In genomic region chr9:91364127-91364970, GRCm38 (mm10) we compare ENCODE assay signal across 8 mouse cellular contexts. TPM values are rescaled to one million over a fixed set of nuclear protein-coding genes. Genes with fewer than 3 reads are reported as not detected.
DNase-seq lines count a peak whose midpoint lies in the region; ATAC-seq and TF ChIP-seq lines count a peak whose summit lies in the region.

No protein-coding gene starts in this region.

- intact Hi-C loops in gastrocnemius, adult 2 months (cut with DNase I) = loop anchor here (2.0 kb wide), 1 partner anchor 14 kb away; no protein-coding TSS in a partner anchor
- intact Hi-C loops in gastrocnemius, postnatal 14 days (cut with DNase I; ENCODE audit: low total_unique reads) = no loop called here

- WGBS in embryonic facial prominence, embryonic 14.5 days = under 1% methylated on average over 58 of the region's 77 CpGs
- WGBS in limb, embryonic 13.5 days = under 1% methylated on average over 77 of the region's 77 CpGs
- under 1% methylated on average over 77 of the region's 77 CpGs for WGBS in neural tube, embryonic 14.5 days

- H3K9ac ChIP-seq in ES-E14 (ENCODE audit: insufficient read depth, low read depth, low read length, poor library complexity, severe bottlenecking) = no peak overlapping the region; the same call in 1 of the 2 replicates
- H3K9ac ChIP-seq in embryonic facial prominence, embryonic 14.5 days (ENCODE audit: low read depth, low read length) = peak overlapping the region; percentile 57
- peak overlapping the region; percentile 31; the same call in 1 of the 2 replicates for H3K9ac ChIP-seq in limb, embryonic 13.5 days
- peak overlapping the region; percentile 92 for H3K9ac ChIP-seq in neural tube, embryonic 14.5 days (replicated peaks; ENCODE audit: low read depth, low read length)

- peak overlapping the region; percentile 63 for H3K27ac ChIP-seq in gastrocnemius, adult 2 months
- H3K27ac ChIP-seq in ES-E14 (ENCODE audit: insufficient read depth, low read depth, low read length, poor library complexity, severe bottlenecking) = no peak overlapping the region
- H3K27ac ChIP-seq in embryonic facial prominence, embryonic 14.5 days (replicated peaks; ENCODE audit: low read depth, low read length) = peak overlapping the region; percentile 48; the same call in 1 of the 2 replicates
- H3K27ac ChIP-seq in limb, embryonic 13.5 days = no peak overlapping the region
- H3K27ac ChIP-seq in neural tube, embryonic 14.5 days (ENCODE audit: low read depth, low read length) = peak overlapping the region; percentile 97

- peaks cover 0 to 3% of the 10 kb centered on the region in 2 experiments; a peak in 1 of 4 replicates for H3K4me1 ChIP-seq in ES-E14 (ENCODE audit: control insufficient read depth in 2 of 2, insufficient read depth in 2 of 2, low read length in 2 of 2, poor library complexity in 1 of 2)
- H3K4me1 ChIP-seq in embryonic facial prominence, embryonic 14.5 days (ENCODE audit: control insufficient read depth, insufficient read depth, low read length) = no peaks in the 10 kb centered on the region
- H3K4me1 ChIP-seq in limb, embryonic 13.5 days = peaks cover 14% of the 10 kb centered on the region; the same call in 1 of the 2 replicates
- H3K4me1 ChIP-seq in neural tube, embryonic 14.5 days (ENCODE audit: control insufficient read depth, insufficient read depth, low read length) = no peaks in the 10 kb centered on the region

- no peaks in the 10 kb centered on the region for H3K9me3 ChIP-seq in ES-E14 (ENCODE audit: control insufficient read depth, insufficient read depth, low read depth, low read length)
- H3K9me3 ChIP-seq in embryonic facial prominence, embryonic 14.5 days (ENCODE audit: control insufficient read depth, low read length) = no peaks in the 10 kb centered on the region
- H3K9me3 ChIP-seq in limb, embryonic 13.5 days = no peaks in the 10 kb centered on the region
- no peaks in the 10 kb centered on the region for H3K9me3 ChIP-seq in neural tube, embryonic 14.5 days (ENCODE audit: control insufficient read depth, low read length)

- ATAC-seq in embryonic facial prominence, embryonic 14.5 days (ENCODE audit: low read depth) = peak; percentile 17; the same call in 1 of the 2 replicates
- peak; percentile 6; the same call in 1 of the 2 replicates for ATAC-seq in limb, embryonic 13.5 days (ENCODE audit: low FRiP score, low read depth)
- ATAC-seq in neural tube, embryonic 14.5 days (ENCODE audit: low read depth) = peak; percentile 18

- TF ChIP-seq CTCF in gastrocnemius, adult 2 months (IDR thresholded peaks at IDR 0.05) = no peak

- peak overlapping the region; percentile 52 for H3K4me2 ChIP-seq in embryonic facial prominence, embryonic 14.5 days (ENCODE audit: low read depth, low read length)
- H3K4me2 ChIP-seq in limb, embryonic 13.5 days (replicated peaks) = peak overlapping the region; percentile 50
- peak overlapping the region; percentile 48 for H3K4me2 ChIP-seq in neural tube, embryonic 14.5 days (ENCODE audit: low read depth, low read length)

- DNase-seq in gastrocnemius, adult 2 months = no peak
- DNase-seq in gastrocnemius, postnatal 14 days = no peak
- DNase-seq in ES-E14 (ENCODE audit: low read depth, low spot score) = no peak
- peak; percentile 12 for DNase-seq in embryonic facial prominence, embryonic 14.5 days (ENCODE audit: low spot score)
- DNase-seq in frontal cortex, postnatal 36 days (ENCODE audit: low spot score in 2 of 2) = no peak
- DNase-seq in right cerebral cortex, postnatal 25 days = no peak

- H3K36me3 ChIP-seq in ES-E14 (ENCODE audit: control insufficient read depth, insufficient read depth, low read length, poor library complexity, severe bottlenecking) = no peaks in the 10 kb centered on the region
- no peaks in the 10 kb centered on the region for H3K36me3 ChIP-seq in embryonic facial prominence, embryonic 14.5 days (ENCODE audit: control insufficient read depth, insufficient read depth, low read length)
- H3K36me3 ChIP-seq in limb, embryonic 13.5 days = no peaks in the 10 kb centered on the region
- no peaks in the 10 kb centered on the region; the same call in 1 of the 2 replicates for H3K36me3 ChIP-seq in neural tube, embryonic 14.5 days (ENCODE audit: control insufficient read depth, insufficient read depth, low read length)

- H3K27me3 ChIP-seq in embryonic facial prominence, embryonic 14.5 days (replicated peaks; ENCODE audit: control insufficient read depth, insufficient read depth, low read length) = peaks cover 94% of the 10 kb centered on the region
- H3K27me3 ChIP-seq in limb, embryonic 13.5 days = peaks cover 92% of the 10 kb centered on the region
- peaks cover under 1% of the 10 kb centered on the region; the same call in 1 of the 2 replicates for H3K27me3 ChIP-seq in neural tube, embryonic 14.5 days (ENCODE audit: control insufficient read depth, insufficient read depth, low read length)

- in situ Hi-C loops in ES-E14 (cut with MboI; ENCODE audit: low sequenced_read_pairs in 2 of 2, unreplicated experiment in 2 of 2) = loop anchor here (10.0 to 25.0 kb wide), 2 partner anchors 1452 to 1460 kb away; partner anchors contain the start of gene Rasgrf1 (in 2 of the 2)

- peak overlapping the region; percentile 66 for H3K4me3 ChIP-seq in gastrocnemius, adult 2 months
- H3K4me3 ChIP-seq in ES-E14 (ENCODE audit: insufficient read depth in 1 of 2, low read depth in 1 of 2, low read length in 2 of 2, poor library complexity in 1 of 2, severe bottlenecking in 1 of 2) = peak overlapping the region; percentile 6 to 32; a peak in 2 of 4 replicates
- peak overlapping the region; percentile 39 for H3K4me3 ChIP-seq in embryonic facial prominence, embryonic 14.5 days (ENCODE audit: low read depth, low read length)
- peak overlapping the region; percentile 34 for H3K4me3 ChIP-seq in limb, embryonic 13.5 days
- H3K4me3 ChIP-seq in neural tube, embryonic 14.5 days (ENCODE audit: low read depth, low read length) = peak overlapping the region; percentile 59

TF ChIP-seq in ES-E14, 5 proteins besides CTCF, POLR2A, EP300 and RAD21:
- no peak for TF ChIP-seq ZNF384 (IDR thresholded peaks at IDR 0.05; ENCODE audit: low read depth, low read length)
- TF ChIP-seq CHD2 (IDR thresholded peaks at IDR 0.05; ENCODE audit: low read depth, low read length) = no peak

RNA-seq across cellular contexts. Expression of gene Zic1, which starts 1.3 kb away (rescaled TPM):
- 1 to 10 TPM in 1 of 2 experiments, under 1 TPM in 1; 0.81 to 1.4 TPM for total RNA-seq in gastrocnemius, adult 2 months (2021)
- 1 to 10 TPM in 1 of 2 experiments, under 1 TPM in 1; 0.47 to 3.9 TPM for total RNA-seq in gastrocnemius, postnatal 14 days (2021)
- 0.32 and 0.36 TPM in 2 replicates for total RNA-seq in ES-E14 (2012; rRNA removed)
- polyA plus RNA-seq in embryonic facial prominence, embryonic 14.5 days (2014; fragmentation: Nextera tagmentation; extraction: Ambion mirVana) = 2.7 and 2.8 TPM in 2 replicates
- polyA plus RNA-seq in limb, embryonic 13.5 days (2015; fragmentation: Nextera tagmentation; extraction: Ambion mirVana) = 0.22 and 0.28 TPM in 2 replicates
- polyA plus RNA-seq in neural tube, embryonic 14.5 days (2014; fragmentation: Nextera tagmentation; extraction: Ambion mirVana) = 28.7 and 30.5 TPM in 2 replicates

RNA-seq across cellular contexts. Expression of gene Zic4, which starts 2.1 kb away (rescaled TPM):
- total RNA-seq in gastrocnemius, adult 2 months (2021) = not detected
- under 1 TPM in 1 of 2 experiments, not detected in 1; 0.66 TPM for total RNA-seq in gastrocnemius, postnatal 14 days (2021)
- not detected in 2 replicates for total RNA-seq in ES-E14 (2012; rRNA removed)
- 7.6 and 9.7 TPM in 2 replicates for polyA plus RNA-seq in embryonic facial prominence, embryonic 14.5 days (2014; fragmentation: Nextera tagmentation; extraction: Ambion mirVana)
- 0.33 and 0.41 TPM in 2 replicates for polyA plus RNA-seq in limb, embryonic 13.5 days (2015; fragmentation: Nextera tagmentation; extraction: Ambion mirVana)
- polyA plus RNA-seq in neural tube, embryonic 14.5 days (2014; fragmentation: Nextera tagmentation; extraction: Ambion mirVana) = 46.7 and 50.5 TPM in 2 replicates

Comparison
In these comparisons a context has a peak if more than half of its experiments do, and no peak if none do; other contexts are left out.
1. H3K27ac ChIP-seq: peak in gastrocnemius, adult 2 months (single experiment), embryonic facial prominence, embryonic 14.5 days (single experiment) and neural tube, embryonic 14.5 days (single experiment); none in ES-E14 (single experiment) and limb, embryonic 13.5 days (single experiment).
2. Peak in every context shown above with its lines, with median percentiles within 50 percentile points of each other: H3K4me3 ChIP-seq, ATAC-seq and H3K4me2 ChIP-seq.